Mouse (Mus musculus): ENCODE results near the gene Pdzk1ip1. TPM values are rescaled to one million over a fixed set of nuclear protein-coding genes. Genes with fewer than 3 reads are reported as not detected.

The Pdzk1ip1 gene
- polyA plus RNA-seq, 1 experiment, result 5.1 TPM

DNA sequence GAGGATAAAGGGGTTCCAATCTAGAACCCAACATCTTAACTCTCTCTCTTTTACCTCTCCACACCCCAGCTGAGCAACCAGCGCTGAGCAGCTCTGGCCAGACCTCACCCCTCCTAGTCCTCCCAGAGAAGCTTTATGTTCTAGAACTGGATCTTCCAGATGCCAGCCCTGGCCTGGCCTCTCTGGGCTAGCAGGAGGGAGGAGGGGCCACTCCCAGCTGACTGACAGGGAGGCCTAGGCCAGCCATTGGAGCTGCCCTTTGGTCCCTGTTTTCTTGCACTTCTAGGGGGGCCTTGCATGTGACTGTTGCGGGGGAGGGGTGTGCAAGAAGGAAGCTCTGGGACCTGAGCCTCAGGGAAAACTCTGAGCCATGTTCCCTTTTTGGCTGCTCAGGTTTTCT, 2.1 kb downstream of the Pdzk1ip1 start:
- H3K4me1 ChIP-seq, result peaks cover 96% of the 10 kb centered on the region
- H3K4me3 ChIP-seq (replicated peaks), result peak overlapping the region; percentile 35

DNA sequence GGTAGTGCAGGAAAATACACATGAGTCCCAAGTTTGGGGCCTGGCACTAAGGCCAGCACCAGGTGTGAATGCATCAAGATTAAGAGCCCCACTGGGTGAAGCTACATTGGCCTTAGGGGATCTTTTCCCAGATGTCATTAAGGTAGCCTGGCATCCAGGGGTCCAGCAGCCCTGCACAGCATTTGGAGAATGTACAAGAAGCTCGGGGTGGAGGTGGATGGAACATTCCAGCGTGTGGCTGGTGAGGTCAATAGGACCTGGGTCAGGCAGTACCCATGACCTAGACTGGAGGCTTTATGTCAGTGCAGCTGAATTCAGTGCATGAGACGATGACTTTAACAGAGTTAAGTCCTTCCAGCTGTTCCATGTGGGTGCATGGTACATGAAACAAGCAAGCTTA, 3.3 kb downstream of the Pdzk1ip1 start:
- Histone ChIP-seq H3K27me3 (replicated peaks) (no peaks in the 10 kb centered on the region), H3K4me3 (replicated peaks) (no peak overlapping the region), H3K4me1 (peaks cover 97% of the 10 kb centered on the region), H3K9me3 (no peaks in the 10 kb centered on the region), H3K36me3 (replicated peaks; ENCODE audit: low read length) (peaks cover 11% of the 10 kb centered on the region)
- TF ChIP-seq FLI1 (IDR thresholded peaks at IDR 0.05; ENCODE audit: low read length) (no peak), GATA1 (IDR thresholded peaks at IDR 0.05; ENCODE audit: borderline replicate concordance, low read length) (no peak)

More for the DNA sequence above, 2.1 kb downstream of the Pdzk1ip1 start:
- TF ChIP-seq GATA1 (IDR thresholded peaks at IDR 0.05; ENCODE audit: borderline replicate concordance, low read length), result no peak
- TF ChIP-seq FLI1 (IDR thresholded peaks at IDR 0.05; ENCODE audit: low read length), result no peak
- Histone ChIP-seq H3K36me3 (replicated peaks; ENCODE audit: low read length) (peaks cover 11% of the 10 kb centered on the region), H3K9me3 (no peaks in the 10 kb centered on the region), H3K27me3 (replicated peaks) (no peaks in the 10 kb centered on the region)

DNA sequence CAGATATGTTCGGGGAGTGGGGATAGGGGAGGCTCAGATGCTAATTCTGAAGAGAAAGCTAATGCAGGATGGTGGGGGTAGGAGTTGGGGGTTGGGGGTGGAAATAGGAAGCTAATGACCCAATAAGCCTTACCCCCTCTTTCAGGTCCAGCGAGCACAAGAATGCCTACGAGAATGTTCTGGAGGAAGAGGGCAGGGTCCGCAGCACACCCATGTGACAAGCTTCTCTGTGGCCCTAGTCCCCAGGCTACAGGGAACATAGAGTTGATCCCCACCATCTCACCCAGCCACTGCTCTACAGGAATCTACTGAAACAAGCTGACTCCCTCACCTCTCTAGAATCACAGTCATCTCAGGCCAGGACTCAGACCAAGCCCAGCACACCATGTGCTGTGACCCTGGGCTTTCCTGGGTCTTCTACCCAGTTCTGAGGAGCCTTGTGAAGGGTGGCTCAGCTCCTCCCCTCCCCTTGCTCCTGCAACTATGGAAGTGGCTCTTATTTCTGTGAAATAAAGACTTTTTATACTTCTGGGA, 4.9 kb downstream of the Pdzk1ip1 start:
- Histone ChIP-seq H3K36me3 (replicated peaks; ENCODE audit: low read length) (peaks cover 11% of the 10 kb centered on the region), H3K4me3 (replicated peaks) (no peak overlapping the region), H3K27me3 (replicated peaks) (no peaks in the 10 kb centered on the region), H3K4me1 (peaks cover 97% of the 10 kb centered on the region), H3K9me3 (no peaks in the 10 kb centered on the region)
- no peak for TF ChIP-seq FLI1 (IDR thresholded peaks at IDR 0.05; ENCODE audit: low read length)
- no peak for TF ChIP-seq GATA1 (IDR thresholded peaks at IDR 0.05; ENCODE audit: borderline replicate concordance, low read length)

- peaks cover 11% of the 10 kb centered on the region for H3K36me3 ChIP-seq (replicated peaks; ENCODE audit: low read length)
- TF ChIP-seq GATA1 (IDR thresholded peaks at IDR 0.05; ENCODE audit: borderline replicate concordance, low read length) (no peak), FLI1 (IDR thresholded peaks at IDR 0.05; ENCODE audit: low read length) (no peak)
- H3K4me3 ChIP-seq (replicated peaks), result no peak overlapping the region
- H3K9me3 ChIP-seq, result no peaks in the 10 kb centered on the region
- peaks cover 97% of the 10 kb centered on the region for H3K4me1 ChIP-seq
- H3K27me3 ChIP-seq (replicated peaks), result no peaks in the 10 kb centered on the region
Measured at GRCm38 (mm10) chr4:115094056-115094455, 5.5 kb downstream of the Pdzk1ip1 start.

DNA sequence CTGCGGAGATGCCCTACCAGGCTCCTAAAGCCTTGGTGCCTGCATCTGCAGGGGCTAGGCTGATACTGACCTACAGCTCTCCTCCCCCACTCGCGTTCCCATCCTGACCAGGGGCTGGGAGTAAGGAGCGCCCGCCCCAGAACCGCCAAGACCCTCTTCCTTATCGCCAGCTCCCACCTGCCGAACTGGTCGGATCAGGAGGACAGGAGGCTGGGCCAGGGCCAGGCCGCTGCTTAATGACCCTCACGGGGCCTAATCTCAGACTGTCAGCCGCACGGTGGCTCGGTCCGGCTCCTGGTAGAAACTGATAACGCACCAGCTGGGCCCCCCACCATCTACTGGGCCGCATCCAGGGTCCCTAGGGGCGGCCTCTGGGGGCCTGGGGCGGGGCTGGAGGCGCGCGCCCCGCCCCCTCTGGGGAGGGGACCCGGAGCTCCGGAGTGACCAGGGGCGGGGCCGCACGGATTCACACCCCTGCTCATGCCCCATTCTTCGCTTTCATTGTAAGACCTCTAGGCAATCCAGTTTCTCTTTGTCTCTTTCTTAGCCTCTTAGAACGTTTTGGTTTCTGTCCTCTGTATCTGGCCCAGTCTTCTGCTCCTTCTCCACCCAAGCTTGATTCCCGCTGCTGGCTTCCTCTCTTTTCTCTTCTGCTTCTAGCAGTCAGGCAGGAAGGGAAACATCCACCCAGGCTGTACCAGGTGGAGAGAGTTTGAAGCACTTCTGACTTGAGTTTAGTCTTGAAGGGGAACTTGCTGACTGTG, 7.3 kb downstream of the Pdzk1ip1 start:
- TF ChIP-seq FLI1 (IDR thresholded peaks at IDR 0.05; ENCODE audit: low read length), result no peak
- 0 out of 3 replicates have a peak, but pooled peaks have one; percentile 27 for TF ChIP-seq GATA1 (IDR thresholded peaks at IDR 0.05; ENCODE audit: borderline replicate concordance, low read length)
- Histone ChIP-seq H3K4me3 (replicated peaks) (peak overlapping the region; percentile 90), H3K9me3 (no peaks in the 10 kb centered on the region), H3K27me3 (replicated peaks) (no peaks in the 10 kb centered on the region), H3K4me1 (peaks cover 94% of the 10 kb centered on the region), H3K36me3 (replicated peaks; ENCODE audit: low read length) (peaks cover 8% of the 10 kb centered on the region)

DNA sequence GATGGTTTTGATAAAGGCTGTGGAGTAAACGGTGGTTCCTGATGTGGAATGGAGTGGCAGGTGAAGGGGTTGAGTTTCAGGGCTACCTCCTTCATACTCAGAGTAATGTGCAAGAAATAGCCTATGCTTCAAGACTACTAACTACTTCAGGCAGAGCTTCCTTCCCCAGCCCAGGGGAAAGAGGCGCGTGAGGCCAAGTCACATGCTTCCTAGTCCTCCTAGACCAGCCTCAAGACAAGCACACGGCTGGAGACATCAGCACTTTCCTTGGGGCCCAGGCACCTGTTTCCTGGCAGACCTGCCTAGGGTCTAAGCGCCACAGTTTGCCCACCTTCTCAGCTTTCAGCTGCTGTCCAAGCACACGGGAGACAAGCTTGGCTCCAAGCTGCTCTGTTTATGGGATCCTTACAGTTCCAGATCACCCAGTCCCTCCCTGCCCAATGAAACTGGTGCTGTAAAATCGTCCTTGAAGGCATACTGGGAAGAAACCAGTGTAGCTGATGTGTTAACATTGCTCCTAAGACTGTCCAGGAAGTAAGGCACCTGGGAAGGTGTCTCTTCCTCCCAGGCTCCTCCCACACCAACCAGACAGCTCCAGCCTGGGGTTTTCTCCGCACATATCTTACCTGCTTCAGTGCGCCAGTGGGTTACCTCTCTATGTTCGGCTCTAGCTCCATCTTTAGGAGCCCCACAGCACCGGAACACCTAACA, 8.1 kb downstream of the Pdzk1ip1 start:
- peaks cover 4% of the 10 kb centered on the region for H3K36me3 ChIP-seq (replicated peaks; ENCODE audit: low read length)
- H3K9me3 ChIP-seq, result no peaks in the 10 kb centered on the region
- H3K4me1 ChIP-seq, result peaks cover 94% of the 10 kb centered on the region
- TF ChIP-seq FLI1 (IDR thresholded peaks at IDR 0.05; ENCODE audit: low read length), result no peak
- TF ChIP-seq GATA1 (IDR thresholded peaks at IDR 0.05; ENCODE audit: borderline replicate concordance, low read length), result no peak
- peak overlapping the region; percentile 90 for H3K4me3 ChIP-seq (replicated peaks)
- H3K27me3 ChIP-seq (replicated peaks), result no peaks in the 10 kb centered on the region

DNA sequence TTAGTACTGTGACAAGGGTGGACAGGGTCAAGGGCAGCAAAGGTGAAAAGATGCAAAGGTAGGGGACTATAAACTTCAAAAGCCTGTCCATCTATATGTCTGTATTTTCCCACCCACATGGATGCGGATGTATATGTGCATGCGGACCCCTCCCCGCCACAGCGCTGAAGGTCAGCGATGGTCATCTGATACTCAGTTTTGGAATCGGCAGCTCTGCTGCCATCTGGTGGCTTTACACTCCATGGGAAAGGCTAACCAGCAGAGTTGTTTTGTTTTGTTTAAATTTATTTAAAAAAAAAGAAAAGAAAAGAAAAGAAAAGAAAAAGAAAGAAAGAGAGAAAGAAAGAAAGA, 8.6 kb downstream of the Pdzk1ip1 start:
- no peak for TF ChIP-seq FLI1 (IDR thresholded peaks at IDR 0.05; ENCODE audit: low read length)
- no peak for TF ChIP-seq GATA1 (IDR thresholded peaks at IDR 0.05; ENCODE audit: borderline replicate concordance, low read length)
- no peaks in the 10 kb centered on the region for H3K9me3 ChIP-seq
- peaks cover 94% of the 10 kb centered on the region for H3K4me1 ChIP-seq
- H3K36me3 ChIP-seq (replicated peaks; ENCODE audit: low read length), result peaks cover 4% of the 10 kb centered on the region
- H3K4me3 ChIP-seq (replicated peaks), result peak overlapping the region; percentile 90
- no peaks in the 10 kb centered on the region for H3K27me3 ChIP-seq (replicated peaks)

GRCm38 (mm10) chr4:115101682-115102081, 13.2 kb downstream of the Pdzk1ip1 start:
- TF ChIP-seq FLI1 (IDR thresholded peaks at IDR 0.05; ENCODE audit: low read length) (no peak), GATA1 (IDR thresholded peaks at IDR 0.05; ENCODE audit: borderline replicate concordance, low read length) (no peak)
- Histone ChIP-seq H3K9me3 (no peaks in the 10 kb centered on the region), H3K27me3 (replicated peaks) (no peaks in the 10 kb centered on the region), H3K36me3 (replicated peaks; ENCODE audit: low read length) (no peaks in the 10 kb centered on the region), H3K4me3 (replicated peaks) (no peak overlapping the region), H3K4me1 (peaks cover 79% of the 10 kb centered on the region)

DNA sequence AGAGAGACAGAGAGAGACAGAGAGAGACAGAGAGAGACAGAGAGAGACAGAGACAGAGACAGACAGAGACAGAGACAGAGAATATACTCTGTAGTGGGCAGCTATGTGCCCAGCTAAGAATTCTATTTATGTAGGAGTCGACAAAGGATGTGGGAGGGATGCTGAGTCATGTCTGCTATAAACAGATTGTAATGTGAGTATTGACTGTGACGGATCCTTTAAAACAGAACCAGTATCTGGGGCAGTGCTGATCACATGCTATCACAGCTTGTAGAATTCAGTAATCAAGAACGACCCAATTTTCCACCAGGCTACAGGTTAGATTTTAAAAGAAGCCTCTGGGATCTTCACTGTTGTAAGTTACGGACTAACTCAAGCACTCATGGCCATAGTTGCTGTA, 15.0 kb downstream of the Pdzk1ip1 start:
- Histone ChIP-seq H3K4me1 (peaks cover 63% of the 10 kb centered on the region), H3K27me3 (replicated peaks) (no peaks in the 10 kb centered on the region), H3K36me3 (replicated peaks; ENCODE audit: low read length) (no peaks in the 10 kb centered on the region), H3K4me3 (replicated peaks) (peak overlapping the region; percentile 67), H3K9me3 (0 out of 2 replicates have a peak, but pooled peaks cover 3% of the 10 kb centered on the region)
- TF ChIP-seq FLI1 (IDR thresholded peaks at IDR 0.05; ENCODE audit: low read length), result no peak
- TF ChIP-seq GATA1 (IDR thresholded peaks at IDR 0.05; ENCODE audit: borderline replicate concordance, low read length), result no peak; the same call in 2 of the 3 replicates

- H3K27me3 ChIP-seq (replicated peaks), result no peaks in the 10 kb centered on the region
- H3K4me3 ChIP-seq (replicated peaks), result no peak overlapping the region
- H3K36me3 ChIP-seq (replicated peaks; ENCODE audit: low read length), result peaks cover 2% of the 10 kb centered on the region
- H3K9me3 ChIP-seq, result 0 out of 2 replicates have a peak, but pooled peaks cover 3% of the 10 kb centered on the region
- peaks cover 62% of the 10 kb centered on the region for H3K4me1 ChIP-seq
- TF ChIP-seq FLI1 (IDR thresholded peaks at IDR 0.05; ENCODE audit: low read length), result no peak
- no peak for TF ChIP-seq GATA1 (IDR thresholded peaks at IDR 0.05; ENCODE audit: borderline replicate concordance, low read length)
Measured at GRCm38 (mm10) chr4:115111167-115111566, 22.7 kb downstream of the Pdzk1ip1 start.

Data from megakaryocyte, embryonic 14.5 days (primary cell).